ENCODE assay signal across 9 mouse cellular contexts in genomic region chr17:56288866-56289265, GRCm38 (mm10). TPM values are rescaled to one million over a fixed set of nuclear protein-coding genes. Genes with fewer than 3 reads are reported as not detected.
DNase-seq lines count a peak whose midpoint lies in the region; ATAC-seq and TF ChIP-seq lines count a peak whose summit lies in the region.
"Had no signal": no experiment of that assay in that cellular context is flagged by ENCODE, and none has a peak within 500 bp of the region (broad histone marks: within the 10 kb centered on the region; RNA-seq: fewer than 3 reads in every experiment).

No protein-coding gene starts in this region.

- peak overlapping the region; percentile 78 for H3K9ac ChIP-seq in heart, embryonic 12.5 days
- peak overlapping the region; percentile 74 for H3K9ac ChIP-seq in limb, embryonic 13.5 days
- H3K9ac ChIP-seq in stomach, embryonic 16.5 days (ENCODE audit: low read length), result peak overlapping the region; percentile 81

- no peaks in the 10 kb centered on the region for H3K27me3 ChIP-seq in heart, embryonic 12.5 days (replicated peaks)
- no peaks in the 10 kb centered on the region for H3K27me3 ChIP-seq in testis, adult 2 months (ENCODE audit: control insufficient read depth, insufficient read depth, low read length)
- H3K27me3 ChIP-seq in limb, embryonic 13.5 days, result no peaks in the 10 kb centered on the region
- no peaks in the 10 kb centered on the region for H3K27me3 ChIP-seq in stomach, embryonic 16.5 days (ENCODE audit: control insufficient read depth, insufficient read depth, low read length)

- TF ChIP-seq CTCF in testis, adult 2 months (IDR thresholded peaks at IDR 0.05; ENCODE audit: control insufficient read depth, insufficient read depth, insufficient replicate concordance, low read depth, low read length), result no peak

- peak overlapping the region; percentile 94 for H3K27ac ChIP-seq in heart, embryonic 12.5 days (ENCODE audit: poor library complexity, severe bottlenecking)
- peak overlapping the region; percentile 34; the same call in 1 of the 2 replicates for H3K27ac ChIP-seq in testis, adult 2 months (ENCODE audit: control insufficient read depth, insufficient read depth, low read depth, low read length)
- peak overlapping the region; percentile 96 for H3K27ac ChIP-seq in limb, embryonic 13.5 days
- peak overlapping the region; percentile 99 for H3K27ac ChIP-seq in stomach, embryonic 16.5 days (ENCODE audit: low read length)

- TF ChIP-seq POLR2A in testis, adult 2 months (IDR thresholded peaks at IDR 0.05; ENCODE audit: control insufficient read depth, low read depth, low read length), result no peak

- no peak for ATAC-seq in heart, embryonic 12.5 days (ENCODE audit: insufficient number of reproducible peaks, low FRiP score)
- ATAC-seq in limb, embryonic 13.5 days (ENCODE audit: low FRiP score, low read depth), result no peak
- no peak for ATAC-seq in stomach, embryonic 16.5 days (ENCODE audit: insufficient read depth, low FRiP score)

- no peaks in the 10 kb centered on the region for H3K9me3 ChIP-seq in heart, embryonic 12.5 days (replicated peaks)
- no peaks in the 10 kb centered on the region for H3K9me3 ChIP-seq in limb, embryonic 13.5 days
- H3K9me3 ChIP-seq in stomach, embryonic 16.5 days (replicated peaks; ENCODE audit: control insufficient read depth, low read length), result no peaks in the 10 kb centered on the region

- no peak for DNase-seq in heart, postnatal 4 days
- DNase-seq in testis, postnatal 14 days (ENCODE audit: low spot score), result no peak
- DNase-seq in frontal cortex, postnatal 36 days (ENCODE audit: low spot score in 2 of 2), result no peak
- no peak for DNase-seq in yolk sac, embryonic 10.5 days (ENCODE audit: low spot score)
- DNase-seq: cerebellum, adult 9-10 months had no signal

- 32% methylated on average over 3 of the region's 3 CpGs for whole genome bisulfite sequencing in heart, embryonic 12.5 days
- WGBS in limb, embryonic 13.5 days, result 37% methylated on average over 3 of the region's 3 CpGs
- 20% methylated on average over 3 of the region's 3 CpGs for WGBS in stomach, embryonic 16.5 days

- peaks cover 33% of the 10 kb centered on the region for H3K36me3 ChIP-seq in heart, embryonic 12.5 days
- no peaks in the 10 kb centered on the region for H3K36me3 ChIP-seq in testis, adult 2 months (ENCODE audit: control insufficient read depth, insufficient read depth, low read length)
- peaks cover 34% of the 10 kb centered on the region for H3K36me3 ChIP-seq in limb, embryonic 13.5 days
- peaks cover 11% of the 10 kb centered on the region for H3K36me3 ChIP-seq in stomach, embryonic 16.5 days (ENCODE audit: control insufficient read depth, insufficient read depth, low read length)

- H3K4me3 ChIP-seq in heart, embryonic 12.5 days, result peak overlapping the region; percentile 68
- H3K4me3 ChIP-seq in testis, adult 2 months (ENCODE audit: control insufficient read depth, low read depth, low read length), result peak overlapping the region; percentile 88
- H3K4me3 ChIP-seq in limb, embryonic 13.5 days, result peak overlapping the region; percentile 63
- peak overlapping the region; percentile 65 for H3K4me3 ChIP-seq in stomach, embryonic 16.5 days (replicated peaks; ENCODE audit: low read length)

- H3K4me1 ChIP-seq in heart, embryonic 12.5 days (replicated peaks), result peaks cover 38% of the 10 kb centered on the region
- H3K4me1 ChIP-seq in testis, adult 2 months (ENCODE audit: control insufficient read depth, insufficient read depth, low read length), result peaks cover 36% of the 10 kb centered on the region
- H3K4me1 ChIP-seq in limb, embryonic 13.5 days, result peaks cover 41% of the 10 kb centered on the region
- H3K4me1 ChIP-seq in stomach, embryonic 16.5 days (ENCODE audit: control insufficient read depth, insufficient read depth, low read length), result peaks cover 36% of the 10 kb centered on the region

- peak overlapping the region; percentile 80 for H3K4me2 ChIP-seq in heart, embryonic 12.5 days
- peak overlapping the region; percentile 84 for H3K4me2 ChIP-seq in limb, embryonic 13.5 days (replicated peaks)
- H3K4me2 ChIP-seq in stomach, embryonic 16.5 days (ENCODE audit: low read depth, low read length), result peak overlapping the region; percentile 65

RNA-seq across cellular contexts. Expression of gene Plin3, which starts 3.8 kb away (rescaled TPM):
- 59.1 and 60.0 TPM in 2 replicates for polyA plus RNA-seq in heart, embryonic 12.5 days (2016; fragmentation: Nextera tagmentation; extraction: Ambion mirVana)
- 10 to 100 TPM; 56.3 to 65.7 TPM for total RNA-seq in heart, postnatal 4 days (2021)
- polyA plus RNA-seq in testis, adult 2 months (2012; rRNA removed), result 21.9 and 22.3 TPM in 2 replicates
- polyA plus RNA-seq in limb, embryonic 13.5 days (2015; fragmentation: Nextera tagmentation; extraction: Ambion mirVana), result 78.1 and 80.4 TPM in 2 replicates
- polyA plus RNA-seq in stomach, embryonic 16.5 days (2015; fragmentation: Nextera tagmentation; extraction: Ambion mirVana), result 103 and 123 TPM in 2 replicates

RNA-seq across cellular contexts. Expression of gene Arrdc5, which starts 11.2 kb away (rescaled TPM):
- not detected in 2 replicates for polyA plus RNA-seq in heart, embryonic 12.5 days (2016; fragmentation: Nextera tagmentation; extraction: Ambion mirVana)
- not detected for total RNA-seq in heart, postnatal 4 days (2021)
- polyA plus RNA-seq in testis, adult 2 months (2012; rRNA removed), result 274 and 296 TPM in 2 replicates
- polyA plus RNA-seq in limb, embryonic 13.5 days (2015; fragmentation: Nextera tagmentation; extraction: Ambion mirVana), result not detected in 2 replicates
- not detected in 2 replicates for polyA plus RNA-seq in stomach, embryonic 16.5 days (2015; fragmentation: Nextera tagmentation; extraction: Ambion mirVana)

RNA-seq across cellular contexts. Expression of gene Ticam1, which starts 12.3 kb away (rescaled TPM):
- polyA plus RNA-seq in heart, embryonic 12.5 days (2016; fragmentation: Nextera tagmentation; extraction: Ambion mirVana), result 8.6 and 9.5 TPM in 2 replicates
- 10 to 100 TPM; 10.3 to 10.8 TPM for total RNA-seq in heart, postnatal 4 days (2021)
- polyA plus RNA-seq in testis, adult 2 months (2012; rRNA removed), result 3.4 and 3.7 TPM in 2 replicates
- polyA plus RNA-seq in limb, embryonic 13.5 days (2015; fragmentation: Nextera tagmentation; extraction: Ambion mirVana), result 4.4 and 4.6 TPM in 2 replicates
- 7.6 and 9.6 TPM in 2 replicates for polyA plus RNA-seq in stomach, embryonic 16.5 days (2015; fragmentation: Nextera tagmentation; extraction: Ambion mirVana)

RNA-seq across cellular contexts. Expression of gene Uhrf1, which starts 14.3 kb away (rescaled TPM):
- polyA plus RNA-seq in heart, embryonic 12.5 days (2016; fragmentation: Nextera tagmentation; extraction: Ambion mirVana), result 88.4 and 91.2 TPM in 2 replicates
- 10 to 100 TPM; 71.8 to 76.7 TPM for total RNA-seq in heart, postnatal 4 days (2021)
- 41.1 and 43.1 TPM in 2 replicates for polyA plus RNA-seq in testis, adult 2 months (2012; rRNA removed)
- polyA plus RNA-seq in limb, embryonic 13.5 days (2015; fragmentation: Nextera tagmentation; extraction: Ambion mirVana), result 136 and 146 TPM in 2 replicates
- polyA plus RNA-seq in stomach, embryonic 16.5 days (2015; fragmentation: Nextera tagmentation; extraction: Ambion mirVana), result 90.4 and 92.2 TPM in 2 replicates

RNA-seq across cellular contexts. Expression of gene Fem1a, which starts 32.3 kb away (rescaled TPM):
- 19.5 and 19.9 TPM in 2 replicates for polyA plus RNA-seq in heart, embryonic 12.5 days (2016; fragmentation: Nextera tagmentation; extraction: Ambion mirVana)
- total RNA-seq in heart, postnatal 4 days (2021), result 10 to 100 TPM; 69.6 to 73.8 TPM
- 5.7 and 7.0 TPM in 2 replicates for polyA plus RNA-seq in testis, adult 2 months (2012; rRNA removed)
- polyA plus RNA-seq in limb, embryonic 13.5 days (2015; fragmentation: Nextera tagmentation; extraction: Ambion mirVana), result 12.3 and 13.7 TPM in 2 replicates
- 12.3 and 12.9 TPM in 2 replicates for polyA plus RNA-seq in stomach, embryonic 16.5 days (2015; fragmentation: Nextera tagmentation; extraction: Ambion mirVana)

Comparison
In these comparisons a context has a peak if more than half of its experiments do, and no peak if none do; other contexts are left out.
1. H3K27ac ChIP-seq: peak in every context shown above with its lines; median percentile 99 in stomach, embryonic 16.5 days; 96 in limb, embryonic 13.5 days; 94 in heart, embryonic 12.5 days; 34 in testis, adult 2 months.
2. RNA of gene Arrdc5, which starts 11.2 kb away (polyA plus RNA-seq): 274 to 296 TPM in testis, adult 2 months; not detected in heart, embryonic 12.5 days, not detected in limb, embryonic 13.5 days and not detected in stomach, embryonic 16.5 days; every median in the first group is over 100 times any median in the second.
3. Peak in every context shown above with its lines, with median percentiles within 50 percentile points of each other: H3K4me2 ChIP-seq, H3K4me3 ChIP-seq and H3K9ac ChIP-seq.